Mouse (Mus musculus) urinary bladder, adult 2 months (tissue): ENCODE data around the gene Olfr1082. TPM values are rescaled to one million over a fixed set of nuclear protein-coding genes. Genes with fewer than 3 reads are reported as not detected.
"Not testable (repeated sequence)": the region's sequence is repeated elsewhere in the genome, so short reads cannot be mapped to it uniquely, and the experiment has no call there.

Experiments used
- DNase-seq: peaks from one replicate; pipeline ENCODE4 v3.0.0; 2022; ENCODE audit warnings: low spot score
- polyA plus RNA-seq: library from polyadenylated mRNA; depleted of rRNA; stranded (reverse); fragments of >200 nt; gene quantifications from 2 replicates; pipeline ENCODE4 v1.2.3, GENCODE M21; 2012; rRNA removed

Olfr1082 gene
- polyA plus RNA-seq = not detected in 2 replicates

DNA sequence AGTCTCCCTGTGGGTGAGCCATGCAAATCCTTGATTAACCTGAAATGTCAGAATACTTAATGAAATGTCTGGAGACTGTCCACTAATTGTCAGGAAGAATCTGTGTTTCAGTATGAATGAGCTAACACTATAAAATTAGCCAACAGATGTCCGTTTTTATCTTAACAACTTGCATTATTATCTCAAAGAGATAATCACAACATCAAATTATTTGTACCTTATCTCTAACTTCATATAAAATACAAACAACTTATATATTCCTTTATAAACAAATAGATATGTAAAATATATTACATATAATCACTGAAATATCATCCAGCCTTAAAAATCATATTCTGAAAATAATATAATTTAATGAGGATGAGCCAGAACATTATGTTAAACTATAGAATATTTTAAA lies at the start of gene Olfr1082:
Gene Olfr1082, minus strand, starts transcription at position 101 of the 400 bp plus-strand sequence.
- DNase-seq = not testable (repeated sequence)

- not testable (repeated sequence) for DNase-seq
Observed at GRCm38 (mm10) chr2:86639625-86640024, 40.9 kb upstream of the Olfr1082 start, which contains the start of gene Olfr1084. Gene Olfr1084, minus strand, starts transcription at chr2:86639725.

DNA sequence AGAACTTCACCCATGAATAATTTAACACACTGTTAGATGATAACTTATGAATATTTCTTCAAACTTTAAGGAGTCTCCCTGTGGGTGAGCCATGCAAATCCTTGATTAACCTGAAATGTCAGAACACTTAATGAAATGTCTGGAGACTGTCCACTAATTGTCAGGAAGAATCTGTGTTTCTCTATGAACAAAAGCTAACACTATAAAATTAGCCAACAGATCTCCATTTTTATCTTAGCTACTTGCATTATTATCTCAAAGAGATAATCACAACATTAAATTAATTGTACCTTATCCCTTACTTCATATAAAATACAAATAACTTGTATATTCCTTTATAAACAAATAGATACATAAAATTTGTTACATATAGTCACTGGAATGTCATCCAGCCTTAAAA lies 40.6 kb downstream of the Olfr1082 start, which contains the start of gene Olfr1080:
Gene Olfr1080, minus strand, starts transcription at position 101 of the 400 bp plus-strand sequence.
- not testable (repeated sequence) for DNase-seq

Other genes starting within 250 kb of the Olfr1082 start
- gene Olfr1055, start 248.7 kb downstream of the Olfr1082 start, polyA plus RNA-seq = not detected in 2 replicates
- not detected in 2 replicates for gene Olfr1056, start 236.5 kb downstream of the Olfr1082 start, polyA plus RNA-seq
- not detected in 2 replicates for gene Olfr1057, start 220.6 kb downstream of the Olfr1082 start, polyA plus RNA-seq
- gene Olfr1058, start 210.4 kb downstream of the Olfr1082 start, polyA plus RNA-seq = not detected in 2 replicates
- gene Olfr1061, start 184.9 kb downstream of the Olfr1082 start, polyA plus RNA-seq = not detected in 2 replicates
- gene Olfr1062, start 172.2 kb downstream of the Olfr1082 start, polyA plus RNA-seq = not detected in 2 replicates
- gene Olfr1065, start 148.4 kb downstream of the Olfr1082 start, polyA plus RNA-seq = not detected in 2 replicates
- not detected in 2 replicates for gene Olfr1066, start 142.7 kb downstream of the Olfr1082 start, polyA plus RNA-seq
- not detected in 2 replicates for gene Olfr228, start 111.6 kb downstream of the Olfr1082 start, polyA plus RNA-seq
- gene Olfr1076, start 90.5 kb downstream of the Olfr1082 start, polyA plus RNA-seq = not detected in 2 replicates
- gene Olfr1079, start 56.5 kb downstream of the Olfr1082 start, polyA plus RNA-seq = not detected in 2 replicates
- gene Olfr1080, start 40.7 kb downstream of the Olfr1082 start, polyA plus RNA-seq = not detected in 2 replicates
- gene Olfr1084, start 40.8 kb upstream of the Olfr1082 start, polyA plus RNA-seq = not detected in 2 replicates
- not detected in 2 replicates for gene Olfr1085, start 63.1 kb upstream of the Olfr1082 start, polyA plus RNA-seq
- not detected in 2 replicates for gene Olfr1086, start 81.1 kb upstream of the Olfr1082 start, polyA plus RNA-seq
- gene Olfr1087, start 99.4 kb upstream of the Olfr1082 start, polyA plus RNA-seq = not detected in 2 replicates
- gene Olfr1089, start 134.7 kb upstream of the Olfr1082 start, polyA plus RNA-seq = not detected in 2 replicates
- gene Olfr1090, start 160.0 kb upstream of the Olfr1082 start, polyA plus RNA-seq = not detected in 2 replicates
- not detected in 2 replicates for gene Olfr1093, start 183.5 kb upstream of the Olfr1082 start, polyA plus RNA-seq
- gene Olfr141, start 211.1 kb upstream of the Olfr1082 start, polyA plus RNA-seq = not detected in 2 replicates
- gene Olfr1094, start 225.7 kb upstream of the Olfr1082 start, polyA plus RNA-seq = not detected in 2 replicates